Mouse (Mus musculus) G1E (cell line): Measurements from ENCODE around the gene Gprc5a. TPM values are rescaled to one million over a fixed set of nuclear protein-coding genes. Genes with fewer than 3 reads are reported as not detected.

Experiments
- ATAC-seq: 2 replicates; pipeline ENCODE4 v1.8.0; 2016; ENCODE audit warnings: mild to moderate bottlenecking; ENCODE audit not compliant: insufficient number of reproducible peaks, poor library complexity, low FRiP score, severe bottlenecking; ENCODE audit errors: extremely low read depth
- DNase-seq: peaks from one replicate; pipeline ENCODE4 v3.0.0; 2012; ENCODE audit warnings: low spot score
- H3K27me3 ChIP-seq: 2 replicates; pipeline ENCODE4 v1.6.1; 2012; ENCODE audit warnings: mild to moderate bottlenecking, low read length, inconsistent platforms; ENCODE audit not compliant: insufficient read depth
- H3K36me3 ChIP-seq: replicated peaks from 2 replicates; pipeline ENCODE3; 2012; ENCODE audit warnings: mild to moderate bottlenecking, inconsistent platforms
- H3K4me1 ChIP-seq: 2 replicates; pipeline ENCODE4 v1.6.1; 2012; ENCODE audit warnings: low read depth, low read length, inconsistent platforms, mixed read lengths; ENCODE audit not compliant: insufficient read depth
- H3K4me3 ChIP-seq: 2 replicates; pipeline ENCODE4 v1.5.1; 2012; ENCODE audit warnings: low read depth, mild to moderate bottlenecking, inconsistent platforms, low read length, moderate library complexity, mixed read lengths
- H3K9me3 ChIP-seq: replicated peaks from 2 replicates; pipeline ENCODE4 v1.6.1; 2012; ENCODE audit warnings: inconsistent platforms
- CTCF ChIP-seq: IDR thresholded peaks from 2 replicates; pipeline ENCODE4 v1.5.1; 2012; ENCODE audit warnings: low read depth, low read length, inconsistent platforms, mixed read lengths
- GATA1 ChIP-seq: IDR thresholded peaks from 2 replicates; pipeline ENCODE4 v1.6.1; 2012; ENCODE audit warnings: borderline replicate concordance, low read length, inconsistent platforms, mixed read lengths
- GATA2 ChIP-seq: IDR thresholded peaks from 2 replicates; pipeline ENCODE4 v1.6.1; 2012; ENCODE audit warnings: low read depth, low read length, inconsistent platforms, borderline replicate concordance
- POLR2AphosphoS5 ChIP-seq: IDR thresholded peaks from 2 replicates; pipeline ENCODE4 v1.6.1; 2012; ENCODE audit warnings: low read depth, low read length, inconsistent platforms; ENCODE audit not compliant: insufficient replicate concordance
- TAL1 ChIP-seq: conservative IDR thresholded peaks from 2 replicates; pipeline ENCODE4 v1.6.1; 2012; ENCODE audit warnings: low read depth, low read length, inconsistent platforms, mixed read lengths
- polyA plus RNA-seq: library from polyadenylated mRNA; stranded (reverse); fragments of >175 nt; gene quantifications from 2 replicates; pipeline ENCODE4 v1.2.3, GENCODE M21; 2012
- total RNA-seq, 2 experiments: library from RNA; stranded (forward) in 1 of 2; stranded (reverse) in 1 of 2; fragments of 200-1000 nt in 1 of 2; fragments of >200 nt in 1 of 2; fragmentation: Nextera tagmentation in 1 of 2; gene quantifications; 2 replicates each; pipeline ENCODE4 v1.2.3; 2014 to 2017

Gprc5a gene
- total and polyA plus RNA-seq, 3 experiments, result not detected

DNA sequence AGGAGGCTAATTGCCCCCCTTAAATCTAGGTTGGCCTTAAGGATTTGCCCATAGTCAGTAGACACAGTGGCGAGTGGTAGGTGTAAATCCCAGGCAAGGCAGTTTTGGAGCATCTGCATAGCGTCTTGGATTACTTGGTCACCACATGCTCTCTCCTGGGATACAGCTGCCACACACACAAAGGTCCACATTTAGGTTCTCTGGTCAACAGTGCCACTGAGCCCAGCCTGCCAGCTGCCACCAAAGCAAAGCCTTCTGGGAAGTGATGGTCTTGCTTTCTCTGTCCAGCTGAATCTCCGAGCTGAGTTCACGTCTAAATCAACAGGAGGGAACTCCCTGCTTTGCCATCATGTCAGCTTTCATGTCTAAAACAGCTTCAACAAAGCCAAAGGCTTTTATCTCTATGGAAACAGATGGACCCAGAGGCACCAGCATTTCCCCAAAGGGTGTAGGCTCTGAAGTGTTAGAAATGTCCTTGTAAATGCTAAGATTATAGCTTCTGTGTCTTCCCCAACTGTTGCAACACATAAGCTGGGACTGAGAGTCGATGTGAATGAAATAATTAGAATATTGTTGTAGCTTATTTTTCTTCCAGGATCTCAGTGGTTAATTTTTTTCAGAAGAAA lies 59.4 kb downstream of the Gprc5a start:
- Histone ChIP-seq H3K27me3 (no peaks in the 10 kb centered on the region), H3K4me1 (no peaks in the 10 kb centered on the region), H3K9me3 (no peaks in the 10 kb centered on the region), H3K36me3 (no peaks in the 10 kb centered on the region), H3K4me3 (no peak overlapping the region)
- ATAC-seq (no peak), DNase-seq (no peak)
- no peak for TF ChIP-seq CTCF
- TF ChIP-seq TAL1, result no peak
- no peak for TF ChIP-seq GATA2
- no peak for TF ChIP-seq GATA1
- TF ChIP-seq POLR2AphosphoS5, result no peak

DNA sequence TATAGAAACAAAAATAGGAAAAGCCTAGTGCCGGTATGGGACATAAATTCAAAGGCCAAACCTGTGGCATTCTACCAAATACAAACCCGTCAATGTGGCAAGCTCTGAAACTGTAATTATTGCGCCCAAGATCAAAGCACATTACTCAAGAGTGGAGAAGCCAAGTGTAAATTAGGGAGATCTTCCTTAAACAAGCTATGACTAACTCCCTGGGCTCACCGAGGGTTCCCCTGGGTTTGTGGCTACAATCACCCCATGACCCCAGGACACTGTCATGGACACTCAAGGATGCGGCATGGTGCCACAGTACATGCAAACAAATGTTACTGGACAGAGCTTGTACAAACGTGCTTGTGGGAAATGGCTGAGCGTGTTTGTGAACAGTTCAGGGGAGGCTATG lies 67.6 kb downstream of the Gprc5a start:
- Histone ChIP-seq H3K9me3 (peaks cover 25% of the 10 kb centered on the region), H3K36me3 (peaks cover 24% of the 10 kb centered on the region), H3K27me3 (no peaks in the 10 kb centered on the region), H3K4me3 (no peak overlapping the region), H3K4me1 (no peaks in the 10 kb centered on the region)
- ATAC-seq (no peak), DNase-seq (no peak)
- TF ChIP-seq TAL1, result no peak
- no peak for TF ChIP-seq POLR2AphosphoS5
- no peak for TF ChIP-seq GATA1
- TF ChIP-seq GATA2, result no peak
- no peak for TF ChIP-seq CTCF

DNA sequence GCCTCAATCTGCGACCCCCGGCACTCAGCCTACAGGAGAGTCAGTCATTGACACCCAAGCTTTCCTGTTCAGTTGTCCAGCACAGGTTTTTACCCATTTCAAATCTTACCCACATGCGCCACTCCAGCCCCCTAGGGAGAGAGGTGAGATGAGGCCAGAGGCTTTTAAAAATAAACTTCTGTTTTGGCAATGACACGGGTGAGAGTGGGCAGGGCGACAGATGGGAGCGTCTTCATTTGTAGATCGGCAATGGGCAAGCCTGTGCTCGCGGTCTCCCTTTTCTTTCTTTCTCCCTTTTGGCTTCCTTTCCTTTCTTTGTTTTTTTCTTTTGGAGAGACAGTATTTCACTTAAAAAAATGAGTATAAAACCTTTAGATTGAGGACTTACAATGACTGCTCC lies 68.0 kb downstream of the Gprc5a start:
- Histone ChIP-seq H3K9me3 (peaks cover 27% of the 10 kb centered on the region), H3K4me3 (no peak overlapping the region), H3K36me3 (peaks cover 27% of the 10 kb centered on the region), H3K4me1 (no peaks in the 10 kb centered on the region), H3K27me3 (no peaks in the 10 kb centered on the region)
- DNase-seq, result no peak
- TF ChIP-seq POLR2AphosphoS5 (no peak), CTCF (no peak), GATA2 (no peak), GATA1 (no peak), TAL1 (no peak)
- no peak for ATAC-seq

Other genes starting within 250 kb of the Gprc5a start
- 8.4 and 11.4 TPM in 2 replicates for gene Crebl2, start 235.5 kb upstream of the Gprc5a start, total RNA-seq (2014; fragmentation: Nextera tagmentation)
- 10.7 and 12.3 TPM in 2 replicates for gene Crebl2, start 235.5 kb upstream of the Gprc5a start, total RNA-seq (2017)
- gene Crebl2, start 235.5 kb upstream of the Gprc5a start, polyA plus RNA-seq, result 2.0 and 2.4 TPM in 2 replicates
- 22.5 and 25.0 TPM in 2 replicates for gene Gpr19, start 167.1 kb upstream of the Gprc5a start, total RNA-seq (2014; fragmentation: Nextera tagmentation)
- 11.2 and 11.7 TPM in 2 replicates for gene Gpr19, start 167.1 kb upstream of the Gprc5a start, total RNA-seq (2017)
- 2.3 and 3.5 TPM in 2 replicates for gene Gpr19, start 167.1 kb upstream of the Gprc5a start, polyA plus RNA-seq
- 88.0 and 88.8 TPM in 2 replicates for gene Cdkn1b, start 145.2 kb upstream of the Gprc5a start, total RNA-seq (2014; fragmentation: Nextera tagmentation)
- gene Cdkn1b, start 145.2 kb upstream of the Gprc5a start, total RNA-seq (2017), result 79.3 and 87.1 TPM in 2 replicates
- gene Cdkn1b, start 145.2 kb upstream of the Gprc5a start, polyA plus RNA-seq, result 34.6 and 34.8 TPM in 2 replicates
- gene Apold1, start 83.9 kb upstream of the Gprc5a start, total RNA-seq (2014; fragmentation: Nextera tagmentation), result 0.83 and 1.5 TPM in 2 replicates
- gene Apold1, start 83.9 kb upstream of the Gprc5a start, total RNA-seq (2017), result 0.98 and 0.99 TPM in 2 replicates
- gene Apold1, start 83.9 kb upstream of the Gprc5a start, polyA plus RNA-seq, result 0.16 and 0.19 TPM in 2 replicates
- 81.3 and 100 TPM in 2 replicates for gene Ddx47, start 54.0 kb upstream of the Gprc5a start, total RNA-seq (2014; fragmentation: Nextera tagmentation)
- gene Ddx47, start 54.0 kb upstream of the Gprc5a start, total RNA-seq (2017), result 120 and 133 TPM in 2 replicates
- 7.2 and 12.5 TPM in 2 replicates for gene Ddx47, start 54.0 kb upstream of the Gprc5a start, polyA plus RNA-seq
- not detected in 2 replicates for gene Gprc5d, start 52.6 kb downstream of the Gprc5a start, total RNA-seq (2014; fragmentation: Nextera tagmentation)
- 0.12 TPM in 1 of 2 replicates, not detected in the other for gene Gprc5d, start 52.6 kb downstream of the Gprc5a start, total RNA-seq (2017)
- not detected in 2 replicates for gene Gprc5d, start 52.6 kb downstream of the Gprc5a start, polyA plus RNA-seq
- 26.3 and 37.3 TPM in 2 replicates for gene Fam234b, start 132.3 kb downstream of the Gprc5a start, total RNA-seq (2014; fragmentation: Nextera tagmentation)
- gene Fam234b, start 132.3 kb downstream of the Gprc5a start, total RNA-seq (2017), result 18.0 and 18.3 TPM in 2 replicates
- gene Fam234b, start 132.3 kb downstream of the Gprc5a start, polyA plus RNA-seq, result 6.6 and 7.5 TPM in 2 replicates
- 21.4 and 21.7 TPM in 2 replicates for gene Hebp1, start 132.4 kb downstream of the Gprc5a start, total RNA-seq (2014; fragmentation: Nextera tagmentation)
- gene Hebp1, start 132.4 kb downstream of the Gprc5a start, total RNA-seq (2017), result 42.0 and 45.4 TPM in 2 replicates
- gene Hebp1, start 132.4 kb downstream of the Gprc5a start, polyA plus RNA-seq, result 2.8 and 5.6 TPM in 2 replicates
- not detected in 2 replicates for gene Gsg1, start 188.7 kb downstream of the Gprc5a start, total RNA-seq (2014; fragmentation: Nextera tagmentation)
- not detected in 2 replicates for gene Gsg1, start 188.7 kb downstream of the Gprc5a start, total RNA-seq (2017)
- not detected in 2 replicates for gene Gsg1, start 188.7 kb downstream of the Gprc5a start, polyA plus RNA-seq
- not detected in 2 replicates for gene Pbp2, start 244.8 kb downstream of the Gprc5a start, total RNA-seq (2014; fragmentation: Nextera tagmentation)
- gene Pbp2, start 244.8 kb downstream of the Gprc5a start, total RNA-seq (2017), result not detected in 2 replicates
- gene Pbp2, start 244.8 kb downstream of the Gprc5a start, polyA plus RNA-seq, result not detected in 2 replicates